Mouse (Mus musculus) embryo, embryonic 9.5 days (tissue): ENCODE measurements around the gene Kif3a.
A peak's percentile ranks its signal among the peaks of the same experiment; 100 is the strongest.

Source experiments
- DNase-seq: peaks from one replicate; pipeline ENCODE4 v3.0.0-alpha.2; 2017; ENCODE audit errors: extremely low spot score

Gene Kif3a

GRCm38 (mm10) chr11:53567224-53568014, at the start of gene Kif3a:
TSS of gene Kif3a (plus strand) at chr11:53567379.
- peak; percentile 95 for DNase-seq

GRCm38 (mm10) chr11:53518759-53519158, 48.4 kb upstream of the Kif3a start:
- no peak for DNase-seq

GRCm38 (mm10) chr11:53519207-53520121, 47.7 kb upstream of the Kif3a start, which contains the start of gene Sept8:
TSS of gene Sept8 (plus strand) at chr11:53519257.
- peak; percentile 69 for DNase-seq

- DNase-seq: peak; percentile 28
Observed at GRCm38 (mm10) chr11:53520122-53520978, 46.8 kb upstream of the Kif3a start.

GRCm38 (mm10) chr11:53521120-53521820, 45.9 kb upstream of the Kif3a start:
- DNase-seq: no peak

GRCm38 (mm10) chr11:53521821-53522131, 45.4 kb upstream of the Kif3a start:
- no peak for DNase-seq

- no peak for DNase-seq
Observed at GRCm38 (mm10) chr11:53522362-53522761, 44.8 kb upstream of the Kif3a start.

- DNase-seq: no peak
Observed at GRCm38 (mm10) chr11:53522930-53523329, 44.2 kb upstream of the Kif3a start.

GRCm38 (mm10) chr11:53523545-53524405, 43.4 kb upstream of the Kif3a start:
- DNase-seq: no peak

- peak; percentile 24 for DNase-seq
Observed at GRCm38 (mm10) chr11:53524905-53525304, 42.3 kb upstream of the Kif3a start.

GRCm38 (mm10) chr11:53525461-53525860, 41.7 kb upstream of the Kif3a start:
- peak; percentile 63 for DNase-seq

GRCm38 (mm10) chr11:53528397-53529252, 38.6 kb upstream of the Kif3a start:
- DNase-seq: no peak

- no peak for DNase-seq
Observed at GRCm38 (mm10) chr11:53529253-53529557, 38.0 kb upstream of the Kif3a start.

GRCm38 (mm10) chr11:53530001-53530400, 37.2 kb upstream of the Kif3a start:
- DNase-seq: no peak

- DNase-seq: no peak
Observed at GRCm38 (mm10) chr11:53531578-53532230, 35.5 kb upstream of the Kif3a start.

GRCm38 (mm10) chr11:53532231-53532620, 35.0 kb upstream of the Kif3a start:
- no peak for DNase-seq

- no peak for DNase-seq
Observed at GRCm38 (mm10) chr11:53539002-53539491, 28.1 kb upstream of the Kif3a start.

- DNase-seq: no peak
Observed at GRCm38 (mm10) chr11:53540394-53540793, 26.8 kb upstream of the Kif3a start.

- DNase-seq: no peak
Observed at GRCm38 (mm10) chr11:53541222-53541621, 26.0 kb upstream of the Kif3a start.
